Mouse (Mus musculus): ENCODE data around the gene Hmgcs2.

Hmgcs2 gene

DNA sequence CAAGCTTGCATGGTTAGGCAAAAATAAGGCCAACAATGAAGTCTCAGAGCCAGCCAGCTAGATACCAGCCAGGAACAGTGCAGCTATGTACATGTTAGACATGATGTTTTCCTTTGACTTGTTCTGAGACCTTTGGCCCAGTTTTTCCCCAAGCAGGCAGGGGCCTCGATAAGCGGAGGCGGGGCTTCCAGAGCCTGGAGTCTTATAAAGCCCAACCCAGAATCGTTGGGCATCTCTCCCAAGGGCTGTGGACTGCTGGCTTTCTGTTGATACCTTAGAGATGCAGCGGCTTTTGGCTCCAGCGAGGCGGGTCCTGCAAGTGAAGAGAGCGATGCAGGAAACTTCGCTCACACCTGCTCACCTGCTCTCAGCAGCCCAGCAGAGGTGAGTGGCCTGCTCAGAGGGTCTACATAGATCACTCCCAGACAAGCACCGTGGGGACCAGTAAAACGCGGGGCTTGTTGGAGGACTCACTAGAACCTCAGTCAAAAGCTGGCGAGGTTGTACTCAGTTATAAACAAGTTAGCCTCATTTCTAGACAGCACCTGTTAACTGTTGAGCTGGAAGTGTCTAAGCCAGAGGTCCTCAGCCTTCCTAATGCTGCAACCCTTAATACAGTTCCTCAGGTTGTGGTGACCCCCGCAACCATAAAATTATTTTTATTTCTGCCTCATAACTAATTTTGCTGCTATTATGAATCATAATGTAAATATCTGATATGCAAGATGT, at the start of gene Hmgcs2:
TSS of gene Hmgcs2 (plus strand) at position 232 of the 729 bp plus-strand sequence.
- DNase-seq (ENCODE audit: low read depth), result no peak

DNA sequence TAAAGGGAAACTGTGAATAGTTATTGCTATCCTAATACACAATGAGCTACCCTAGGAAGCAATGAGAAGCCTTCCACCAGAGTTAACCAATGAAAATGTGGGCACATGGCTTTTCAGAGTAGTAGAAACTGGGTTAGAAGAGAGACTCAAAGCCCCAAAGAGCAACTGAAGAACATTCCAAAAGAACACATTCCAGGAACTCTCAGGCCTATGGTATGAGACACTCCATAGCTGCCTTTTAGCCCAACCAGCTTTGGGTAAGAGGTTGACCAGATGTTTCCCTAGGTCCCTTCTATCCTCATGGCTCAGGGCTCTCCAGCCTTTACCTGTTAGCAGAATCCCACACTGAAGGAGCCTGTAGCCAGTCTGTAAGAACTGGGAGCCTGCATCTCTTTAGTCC, 46.7 kb upstream of the Hmgcs2 start:
- no peak for DNase-seq (ENCODE audit: low read depth)

DNA sequence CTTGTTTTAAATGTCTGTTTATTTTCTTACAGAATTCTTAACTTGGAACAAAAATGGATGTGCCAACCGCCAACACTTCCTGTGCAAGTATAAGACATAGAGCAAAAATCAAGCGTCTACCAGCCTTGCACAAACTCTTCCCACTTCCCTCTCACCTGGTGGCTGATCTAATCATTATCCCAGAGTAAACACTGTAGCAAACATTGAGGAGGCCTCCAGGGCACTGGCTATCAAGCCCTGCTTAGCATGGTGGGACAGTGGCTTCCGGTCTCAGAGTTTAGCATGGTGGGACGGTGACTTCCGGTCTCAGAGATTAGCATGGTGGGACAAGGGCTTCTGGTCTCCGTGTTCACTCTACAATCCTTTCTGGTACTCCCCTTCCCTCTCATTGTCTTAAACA, 44.0 kb upstream of the Hmgcs2 start:
- no peak for DNase-seq (ENCODE audit: low read depth)

DNA sequence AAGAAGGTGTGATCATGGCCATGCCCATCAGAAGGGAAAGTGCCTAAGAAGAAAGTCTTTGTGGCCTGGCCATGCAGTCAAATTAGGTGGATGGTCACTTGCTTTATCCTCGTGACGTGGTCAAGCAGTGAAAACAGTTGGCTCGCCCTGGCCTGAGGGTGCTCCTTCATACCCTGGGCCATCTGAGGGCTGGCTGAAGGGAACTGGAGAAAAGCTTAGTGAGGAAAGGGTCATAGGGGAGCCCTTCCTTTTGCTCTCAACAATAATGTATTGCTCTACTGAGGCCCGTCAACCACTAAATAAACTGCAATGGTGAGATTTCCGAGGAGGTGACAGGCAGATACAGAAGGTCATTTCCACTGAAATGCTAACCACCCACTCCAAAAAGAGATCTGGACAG, 43.0 kb upstream of the Hmgcs2 start:
- DNase-seq (ENCODE audit: low read depth), result no peak

DNA sequence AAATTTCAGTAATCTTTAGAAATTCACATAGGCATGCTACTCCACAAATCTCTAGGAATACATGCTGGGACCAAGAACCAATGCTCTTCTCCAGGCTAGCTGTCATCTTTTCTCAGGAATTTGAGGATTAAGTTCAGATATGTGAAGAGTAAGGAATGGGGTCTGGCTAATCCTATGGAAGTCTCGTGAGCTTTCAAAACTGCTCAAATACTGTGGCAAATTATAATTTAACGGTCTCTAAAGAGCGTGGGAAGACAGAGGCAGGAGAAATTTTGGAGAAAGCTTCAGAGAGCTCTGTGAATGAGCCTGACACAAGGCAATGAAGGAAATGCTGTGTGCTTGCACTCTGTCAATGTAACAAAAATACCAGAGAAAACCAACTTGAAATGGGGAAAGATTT, 42.1 kb upstream of the Hmgcs2 start:
- no peak for DNase-seq (ENCODE audit: low read depth)

DNA sequence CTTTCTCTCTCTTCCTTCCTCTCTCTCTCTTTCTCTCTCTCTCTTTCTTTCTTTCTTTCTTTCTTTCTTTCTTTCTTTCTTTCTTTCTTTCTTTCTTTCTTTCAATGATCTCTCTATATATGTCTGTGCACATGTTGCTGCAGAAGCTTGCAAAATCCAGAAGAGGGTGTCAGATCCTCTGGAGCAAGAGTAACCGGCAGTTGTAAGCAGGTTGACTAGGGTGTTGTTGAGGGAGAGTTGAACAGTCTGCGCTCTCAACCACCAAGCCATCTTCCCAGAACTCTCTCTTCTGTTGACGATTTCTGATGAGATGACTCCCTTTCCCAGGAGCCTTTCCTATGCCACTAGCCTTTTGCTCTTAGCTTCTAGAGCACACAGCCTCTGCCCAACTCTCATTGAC, 38.2 kb upstream of the Hmgcs2 start:
- no peak for DNase-seq (ENCODE audit: low read depth)

DNA sequence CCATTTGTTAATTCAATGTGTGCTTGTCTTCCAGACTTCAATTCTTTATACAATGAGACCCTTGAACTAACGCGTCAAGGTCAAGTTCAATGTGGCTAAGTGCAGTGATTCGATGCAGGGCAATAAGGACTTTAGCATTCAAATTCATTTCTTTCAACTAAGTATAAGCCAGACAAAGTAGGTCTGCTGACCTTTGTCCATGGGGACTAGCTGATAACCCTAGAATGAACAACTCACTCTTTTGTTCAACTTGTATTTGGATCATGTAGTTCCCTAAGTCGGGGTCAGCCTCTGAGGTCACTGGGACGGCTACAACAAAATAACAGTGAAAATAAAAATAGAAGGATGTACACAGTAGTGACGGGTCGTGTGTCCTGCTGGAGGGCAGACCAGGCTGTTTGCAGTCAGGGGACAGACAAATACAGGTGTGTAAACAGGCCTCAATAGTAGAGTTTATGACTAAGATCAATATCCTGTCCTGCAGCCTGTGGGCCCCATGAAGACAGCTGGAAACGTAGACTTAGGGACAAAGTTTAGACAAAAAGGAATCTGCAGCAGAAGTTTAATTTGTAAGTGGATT, 37.7 kb upstream of the Hmgcs2 start:
- DNase-seq (ENCODE audit: low read depth), result no peak

DNA sequence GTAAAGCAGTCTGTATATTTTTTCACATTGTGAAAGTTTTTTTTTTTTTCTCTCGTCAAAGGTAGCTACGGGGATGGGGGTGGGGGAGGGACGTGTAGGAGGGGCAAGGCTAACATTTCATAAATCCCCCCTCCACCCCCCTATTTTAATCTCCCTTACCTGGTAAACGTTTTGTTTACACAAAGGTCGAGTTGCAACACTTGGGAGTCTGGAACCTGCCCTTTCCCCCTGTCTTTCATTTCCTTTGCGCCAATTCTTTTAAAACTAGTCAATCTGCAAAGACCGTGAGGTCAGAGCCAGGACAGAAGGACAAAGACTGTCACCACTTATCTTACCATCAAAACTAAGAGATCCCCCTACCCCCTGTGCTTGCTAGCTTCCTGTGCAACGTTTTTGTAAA, 34.3 kb upstream of the Hmgcs2 start:
- DNase-seq (ENCODE audit: low read depth), result no peak

DNA sequence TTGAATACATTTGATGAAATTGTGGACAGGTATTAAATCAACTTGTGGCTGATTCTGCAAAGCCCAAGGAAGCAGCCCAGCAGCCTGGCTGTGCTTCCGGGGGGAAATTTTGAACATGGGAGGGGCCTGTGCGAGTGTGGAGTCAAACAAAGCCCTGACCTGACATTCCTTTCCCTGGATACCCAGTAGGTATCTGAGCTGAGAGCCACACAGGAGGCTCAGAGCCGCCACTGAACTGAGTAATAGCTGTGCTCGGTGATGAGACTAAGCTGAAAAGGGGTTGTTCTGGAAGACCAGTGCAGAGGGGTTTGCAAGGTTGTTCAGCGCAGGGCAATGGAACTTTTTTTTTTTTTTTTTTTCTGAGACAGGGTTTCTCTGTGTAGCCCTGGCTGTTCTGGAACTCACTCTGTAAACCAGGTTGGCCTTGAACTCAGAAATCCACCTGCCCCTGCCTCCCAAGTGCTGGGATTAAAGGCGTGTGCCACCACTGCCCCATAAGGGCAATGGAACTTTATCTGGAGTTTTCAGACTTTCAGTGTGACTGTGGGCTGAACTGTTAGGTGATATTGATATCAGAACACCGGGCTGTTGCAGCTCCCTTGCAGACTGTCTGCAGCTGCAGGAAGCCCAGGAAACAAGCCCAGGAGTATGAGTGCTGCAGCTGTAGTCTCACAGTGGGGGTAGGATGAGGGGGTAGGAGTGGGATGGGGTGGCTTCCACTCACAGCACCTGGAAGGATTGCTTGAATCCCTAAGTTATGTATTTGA, 33.1 kb upstream of the Hmgcs2 start:
- no peak for DNase-seq (ENCODE audit: low read depth)

DNA sequence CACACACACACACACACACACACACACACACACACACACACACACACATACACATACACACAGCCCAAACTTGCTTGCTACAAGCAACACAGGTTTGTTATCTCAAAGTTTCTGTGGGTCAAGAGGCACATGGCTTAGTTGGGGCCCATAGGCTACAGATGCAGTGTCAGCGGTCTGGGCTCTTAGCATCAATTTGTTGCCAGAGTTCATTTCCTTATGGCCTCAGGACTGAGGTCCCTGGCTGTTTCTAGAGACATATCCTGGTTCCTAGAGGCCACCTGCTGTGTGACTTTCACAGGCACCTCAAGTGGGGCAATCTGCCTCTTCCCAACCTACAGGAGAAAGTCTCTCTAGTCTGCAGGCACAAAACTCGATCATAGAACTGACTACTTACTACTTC, 30.9 kb upstream of the Hmgcs2 start:
- no peak for DNase-seq (ENCODE audit: low read depth)

DNA sequence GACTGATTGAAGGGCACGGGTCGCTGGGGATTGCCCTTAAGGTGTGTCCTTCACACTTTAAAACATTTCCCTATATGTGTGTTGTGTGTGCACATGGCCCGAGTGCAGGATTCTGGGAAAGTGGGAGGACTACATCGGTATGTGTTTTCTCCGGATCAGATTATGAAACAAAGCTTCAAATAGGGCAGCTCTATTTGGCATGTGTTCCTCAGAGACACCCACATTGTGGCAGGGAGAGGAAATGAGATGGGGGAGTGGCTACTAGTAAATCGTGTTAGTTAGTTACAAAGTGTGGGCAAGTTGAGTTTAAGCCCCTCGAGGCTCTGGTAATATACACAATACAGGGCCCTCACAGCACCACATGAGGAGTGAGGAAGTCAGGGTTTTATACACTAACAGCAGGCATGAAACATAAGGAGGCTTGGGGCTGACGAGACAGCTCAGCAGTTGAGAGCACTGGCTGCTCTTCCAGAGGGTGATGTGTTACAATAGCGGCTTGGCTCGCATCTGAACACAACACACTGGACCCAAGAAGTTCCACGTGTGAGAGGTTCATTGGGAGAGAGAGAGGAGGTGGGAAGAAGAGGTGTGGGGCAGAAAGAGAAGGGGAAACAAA, 30.3 kb upstream of the Hmgcs2 start:
- no peak for DNase-seq (ENCODE audit: low read depth)

DNA sequence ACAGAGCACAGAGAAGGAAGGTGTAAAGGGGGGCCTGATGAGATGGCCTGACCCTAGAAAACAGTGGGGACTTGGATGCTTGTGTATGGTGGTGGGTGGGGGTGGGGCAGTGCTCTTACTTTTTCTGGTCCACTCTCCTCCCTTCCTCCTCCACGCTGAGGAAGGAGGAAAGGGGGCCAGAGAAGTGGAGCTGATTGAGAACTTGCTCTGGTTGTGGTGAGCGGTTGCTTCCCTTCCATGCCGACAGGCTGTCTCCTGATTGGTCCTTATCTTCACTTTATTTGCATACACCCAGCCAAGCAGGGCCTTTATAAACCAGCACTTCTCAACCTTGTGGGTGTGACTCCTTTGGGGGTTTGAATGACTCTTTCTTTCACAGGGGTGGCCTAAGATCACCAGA, 26.2 kb upstream of the Hmgcs2 start:
- DNase-seq (ENCODE audit: low read depth), result peak; percentile 49

DNA sequence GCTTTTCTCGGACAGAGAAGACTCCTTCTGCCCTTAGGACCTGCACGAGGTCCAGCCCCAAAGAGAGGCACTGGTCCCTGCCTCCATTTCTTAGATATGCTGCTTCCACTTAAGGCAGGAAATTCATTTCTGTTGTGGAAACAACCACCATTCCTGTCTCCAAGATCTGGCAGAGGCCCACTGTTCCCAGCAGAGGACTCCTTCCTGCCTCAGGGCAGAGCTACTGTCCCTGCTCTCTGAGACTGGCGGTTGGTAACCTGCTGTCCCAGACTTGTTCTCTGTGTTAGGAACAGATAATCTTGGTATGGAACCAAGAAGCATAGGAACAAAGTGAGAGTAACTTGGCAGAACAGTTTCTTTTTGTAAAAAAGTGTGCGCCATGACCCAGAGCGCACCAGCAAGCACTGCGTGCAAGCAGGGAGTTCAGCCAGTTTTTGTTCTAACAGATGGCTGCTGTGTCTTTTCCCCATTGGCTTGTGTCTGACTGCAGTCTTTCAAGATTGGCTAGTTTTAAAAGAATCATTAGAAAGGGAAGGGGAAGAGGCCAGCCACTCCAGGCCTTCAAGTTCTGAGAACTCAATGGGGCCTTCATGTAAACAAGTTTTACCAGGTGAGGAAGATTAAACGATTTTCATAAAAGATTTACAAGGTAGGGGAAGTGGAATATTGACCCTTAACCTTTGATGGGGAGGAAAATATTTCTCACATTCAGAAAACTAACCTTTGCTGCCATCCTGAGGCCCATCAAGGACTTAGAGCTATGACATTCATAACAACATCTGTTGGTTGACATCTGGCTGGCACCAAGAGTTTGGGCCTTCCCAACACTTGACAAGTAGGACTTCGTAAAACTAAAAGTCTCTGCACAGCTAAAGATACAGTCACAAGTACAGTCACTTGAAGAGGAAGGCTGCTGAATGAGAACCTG, 25.3 kb upstream of the Hmgcs2 start:
- no peak for DNase-seq (ENCODE audit: low read depth)

DNA sequence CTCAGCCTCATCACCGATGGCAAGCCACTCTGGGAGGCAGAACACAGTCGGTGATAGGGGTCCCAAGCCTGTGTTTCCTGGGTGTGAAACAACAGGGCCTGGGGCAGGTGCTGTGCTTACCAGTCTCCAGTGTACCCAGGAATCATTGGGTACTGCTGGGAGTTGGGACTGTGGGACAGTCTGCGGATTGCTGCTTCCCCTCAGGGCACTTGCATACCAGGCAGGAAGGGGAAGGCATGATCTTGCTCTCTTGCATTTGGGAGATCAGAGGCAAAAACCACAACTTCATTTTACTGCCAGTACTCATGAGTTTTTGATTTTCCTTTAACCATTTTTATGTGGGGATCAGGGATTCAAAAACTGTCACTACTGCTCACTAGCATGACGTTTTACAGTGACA, 21.5 kb upstream of the Hmgcs2 start:
- no peak for DNase-seq (ENCODE audit: low read depth)

DNA sequence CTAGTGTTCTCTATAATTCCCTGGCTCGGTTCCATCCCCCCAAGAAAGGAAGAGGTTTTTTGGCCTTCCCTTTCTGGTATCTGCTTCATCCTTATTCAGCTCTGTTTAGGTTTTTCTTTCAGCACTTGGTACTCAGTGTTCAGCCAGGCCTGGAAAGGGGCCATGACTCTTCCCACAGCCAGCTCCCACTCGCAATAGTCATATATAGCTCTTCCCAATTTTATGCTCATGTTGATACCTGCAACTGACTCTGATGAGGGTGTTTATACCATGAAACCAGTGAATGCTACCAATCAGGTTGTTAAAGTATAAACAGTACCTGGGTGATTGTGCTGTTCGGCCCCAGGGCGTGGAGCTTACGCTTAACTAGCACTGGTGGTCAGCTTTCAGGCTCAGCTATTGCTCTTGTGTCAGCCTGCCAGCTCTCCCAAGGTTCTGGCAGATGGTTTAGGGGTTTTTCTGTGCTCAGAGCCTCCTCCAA, 20.9 kb upstream of the Hmgcs2 start:
- no peak for DNase-seq (ENCODE audit: low read depth)

DNA sequence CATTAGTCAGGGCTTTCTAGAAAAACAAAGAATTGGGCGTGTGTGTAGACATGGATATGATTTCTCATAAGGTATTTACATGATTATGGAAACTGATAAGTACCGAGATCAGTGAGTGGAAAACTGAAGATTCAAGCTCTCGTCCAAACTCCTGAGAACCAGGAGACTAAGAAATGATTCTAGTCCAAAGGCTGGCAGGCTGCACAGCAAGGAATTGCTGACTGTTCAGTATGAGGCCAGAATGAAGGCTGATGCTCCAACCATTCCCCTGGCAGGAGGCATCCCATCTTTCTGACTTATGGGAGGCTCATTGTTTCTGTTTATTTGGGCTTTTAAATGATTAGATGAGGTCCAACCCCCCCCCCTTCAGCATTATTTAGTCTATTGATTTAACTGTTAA, 19.7 kb upstream of the Hmgcs2 start:
- no peak for DNase-seq (ENCODE audit: low read depth)

DNA sequence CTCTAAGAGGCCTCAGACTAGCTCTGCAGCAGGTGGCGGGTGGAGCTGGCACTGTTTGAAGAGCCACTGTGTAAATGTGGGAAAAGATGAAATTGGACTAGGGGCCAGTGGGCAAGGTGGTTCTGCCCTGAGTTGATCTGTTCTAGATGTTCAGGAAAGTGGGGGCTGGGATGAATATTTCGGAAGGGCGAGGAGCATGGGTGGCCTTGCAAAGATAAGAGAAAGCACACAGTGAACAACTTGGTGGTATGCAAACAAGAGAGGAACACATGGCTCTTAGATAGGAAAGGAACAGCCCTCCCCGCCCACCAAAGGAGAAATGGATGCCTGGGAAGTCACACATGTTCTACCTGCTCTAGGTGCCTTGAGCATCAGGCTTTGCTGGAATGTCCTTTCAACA, 18.8 kb upstream of the Hmgcs2 start:
- no peak for DNase-seq (ENCODE audit: low read depth)

DNA sequence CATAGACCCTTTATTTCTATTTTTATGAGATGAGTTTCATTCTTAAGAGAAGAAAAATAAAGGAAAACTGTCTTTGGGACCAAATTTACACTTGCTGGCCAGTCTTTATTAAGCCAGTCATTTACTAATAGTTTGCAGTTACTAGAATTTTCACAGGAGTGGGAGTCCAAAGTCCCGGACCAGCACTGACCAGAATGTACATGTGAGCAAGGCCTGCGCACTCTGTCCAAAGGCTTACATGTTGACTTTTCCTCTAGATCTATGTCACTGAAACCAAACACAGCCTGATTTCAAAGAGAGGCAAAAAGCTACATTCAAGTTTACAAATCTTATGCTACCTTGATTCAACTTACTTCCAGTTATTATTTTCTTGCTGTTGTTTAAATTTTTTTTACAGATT, 18.1 kb upstream of the Hmgcs2 start:
- DNase-seq (ENCODE audit: low read depth), result no peak

DNA sequence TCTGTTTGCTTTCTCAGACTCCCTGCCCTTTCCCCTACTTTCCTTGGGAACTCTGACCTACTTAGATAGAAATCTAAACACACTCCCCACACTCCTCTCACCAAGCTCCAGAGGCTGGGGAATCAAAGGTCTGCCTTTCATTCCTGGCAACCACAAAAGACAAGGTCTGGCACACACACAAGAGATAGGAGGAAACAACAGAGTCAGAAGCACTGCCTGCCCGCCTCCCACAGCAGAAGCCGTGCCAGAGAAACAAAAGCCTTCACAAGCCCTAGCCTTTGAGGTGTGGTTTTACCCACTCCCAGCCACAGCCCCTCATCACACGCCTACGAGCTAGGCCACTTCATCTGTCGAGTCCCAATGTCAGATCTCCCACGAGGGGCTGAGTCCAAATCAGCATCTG, 13.0 kb upstream of the Hmgcs2 start:
- DNase-seq (ENCODE audit: low read depth), result no peak

DNA sequence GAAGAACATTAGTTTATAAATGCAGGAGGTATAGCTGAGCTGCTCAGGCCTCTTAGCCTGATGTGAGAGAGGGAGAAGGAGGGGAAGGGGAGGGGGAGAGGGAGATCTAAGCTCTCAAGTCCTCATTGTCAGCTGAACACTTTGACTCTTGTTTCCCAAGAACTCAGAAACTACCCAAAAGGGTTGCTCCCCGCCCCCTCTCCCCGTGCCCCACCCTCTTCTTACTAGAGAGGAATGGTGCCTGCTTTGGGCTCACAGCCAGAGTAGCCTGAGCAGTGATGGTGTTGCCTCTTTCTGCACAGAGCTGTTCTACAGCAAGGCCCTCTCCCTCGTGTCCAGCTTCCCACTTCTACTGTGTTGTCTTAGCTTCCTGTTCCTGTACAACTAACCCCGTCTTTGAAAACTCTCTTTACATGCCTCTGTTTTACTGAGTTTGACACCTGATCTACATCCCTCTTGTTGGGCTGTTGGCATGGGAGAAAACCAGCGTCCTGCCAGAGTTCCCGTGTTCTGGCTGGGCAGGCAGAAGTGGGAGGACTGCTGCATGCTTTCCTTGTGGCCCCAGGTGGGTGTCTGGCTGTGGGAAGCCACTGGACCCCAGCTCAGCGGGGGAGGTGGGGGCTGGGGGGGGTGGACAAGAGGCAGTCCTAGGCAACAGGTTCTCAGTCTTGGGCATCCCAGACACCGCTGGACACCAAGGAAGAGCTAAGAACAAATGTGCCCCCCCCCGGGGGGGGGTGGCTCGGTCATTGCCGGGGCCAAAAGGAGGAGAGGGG, 6.4 kb upstream of the Hmgcs2 start:
- no peak for DNase-seq (ENCODE audit: low read depth)

DNA sequence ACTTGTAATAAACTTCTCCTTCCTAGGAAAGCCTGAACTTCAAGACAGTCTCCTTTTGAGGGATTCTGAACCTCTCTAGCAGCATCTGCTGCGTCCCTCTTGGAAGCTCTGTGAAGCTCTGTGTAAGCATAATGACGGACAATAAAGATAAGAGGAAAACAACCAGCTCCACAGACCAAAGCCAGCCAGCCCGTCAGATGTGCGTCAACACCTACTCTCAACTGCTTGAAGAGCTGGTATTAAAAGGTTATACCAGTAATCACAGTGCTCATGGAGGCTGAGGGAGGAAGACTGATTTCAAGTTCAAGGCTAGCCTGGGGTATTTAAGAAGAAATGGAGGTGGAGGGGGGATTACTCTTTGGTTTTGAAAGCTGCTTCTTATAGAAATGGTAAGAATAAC, 553 bp upstream of the Hmgcs2 start:
- no peak for DNase-seq (ENCODE audit: low read depth)
